Mouse (Mus musculus): ENCODE measurements around the gene Rnpepl1. TPM values are rescaled to one million over a fixed set of nuclear protein-coding genes. Genes with fewer than 3 reads are reported as not detected.
A peak's percentile ranks its signal among the peaks of the same experiment; 100 is the strongest.

The Rnpepl1 gene
- polyA plus RNA-seq (2015; fragmentation: Nextera tagmentation; extraction: Ambion mirVana), result 28.5 and 31.0 TPM in 2 replicates

DNA sequence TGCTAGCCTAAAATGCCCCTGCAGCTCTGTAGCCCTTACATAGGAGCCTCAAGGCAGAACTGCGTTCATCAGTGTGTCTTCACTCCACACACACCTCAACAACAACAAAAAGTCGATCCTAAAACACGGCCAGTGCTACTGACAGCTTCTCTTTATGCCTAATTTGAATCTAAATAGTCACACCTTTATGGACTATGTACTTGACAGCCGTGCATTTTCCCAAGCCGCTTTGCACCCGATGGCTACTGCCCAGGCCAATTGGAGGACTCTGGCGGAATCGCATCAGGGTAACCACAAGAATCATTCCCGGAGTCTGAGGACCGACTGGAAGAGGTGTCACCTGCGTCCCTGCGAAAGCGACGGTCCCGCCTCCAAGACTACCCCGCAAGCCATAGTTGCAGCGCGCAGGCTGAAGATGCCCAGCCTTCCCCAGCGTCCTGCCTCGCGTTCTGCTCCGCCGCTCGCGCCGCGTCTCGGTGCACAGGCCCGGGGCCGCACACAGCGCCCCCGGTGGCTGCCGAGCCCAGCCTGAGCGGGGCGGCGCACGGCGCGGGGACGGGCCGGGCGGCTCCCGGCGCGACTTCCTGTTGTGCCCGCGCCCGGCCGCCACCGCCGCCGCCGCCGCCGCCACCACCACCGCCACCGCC lies at the start of gene Rnpepl1:
TSS of gene Rnpepl1 (plus strand) at position 545 of the 647 bp plus-strand sequence.
- Histone ChIP-seq H3K9me3 (ENCODE audit: control insufficient read depth, low read length) (no peaks in the 10 kb centered on the region), H3K9ac (replicated peaks; ENCODE audit: low read depth, low read length) (peak within 1 kb of the TSS; percentile 94), H3K4me2 (ENCODE audit: low read length) (peak within 1 kb of the TSS; percentile 73), H3K27ac (ENCODE audit: low read length) (peak within 1 kb of the TSS; percentile 91), H3K36me3 (ENCODE audit: control insufficient read depth, insufficient read depth) (peaks cover 4% of the 10 kb centered on the region), H3K4me3 (replicated peaks; ENCODE audit: low read length) (peak within 1 kb of the TSS; percentile 80), H3K27me3 (replicated peaks; ENCODE audit: control insufficient read depth, insufficient read depth, low read length) (no peaks in the 10 kb centered on the region), H3K4me1 (replicated peaks; ENCODE audit: control insufficient read depth, insufficient read depth, low read length) (peaks cover 34% of the 10 kb centered on the region)
- WGBS, result under 1% methylated on average over 47 of the region's 57 CpGs
- ATAC-seq, result peak; percentile 85

- no peaks in the 10 kb centered on the region for H3K27me3 ChIP-seq (replicated peaks; ENCODE audit: control insufficient read depth, insufficient read depth, low read length)
- 72% methylated on average over 6 of the region's 6 CpGs for WGBS
- ATAC-seq, result peak; percentile 10; the same call in 1 of the 2 replicates
- H3K9me3 ChIP-seq (ENCODE audit: control insufficient read depth, low read length), result no peaks in the 10 kb centered on the region
- peaks cover 3% of the 10 kb centered on the region for H3K4me1 ChIP-seq (replicated peaks; ENCODE audit: control insufficient read depth, insufficient read depth, low read length)
- peaks cover 29% of the 10 kb centered on the region for H3K36me3 ChIP-seq (ENCODE audit: control insufficient read depth, insufficient read depth)
- H3K9ac ChIP-seq (replicated peaks; ENCODE audit: low read depth, low read length), result no peak overlapping the region
- no peak overlapping the region for H3K4me2 ChIP-seq (ENCODE audit: low read length)
- no peak overlapping the region for H3K4me3 ChIP-seq (replicated peaks; ENCODE audit: low read length)
- H3K27ac ChIP-seq (ENCODE audit: low read length), result no peak overlapping the region
These were observed 49.1 kb upstream of the Rnpepl1 start for GRCm38 (mm10) chr1:92861503-92861902.

- peaks cover 3% of the 10 kb centered on the region for H3K4me1 ChIP-seq (replicated peaks; ENCODE audit: control insufficient read depth, insufficient read depth, low read length)
- no peak overlapping the region for H3K4me2 ChIP-seq (ENCODE audit: low read length)
- no peak overlapping the region for H3K27ac ChIP-seq (ENCODE audit: low read length)
- H3K36me3 ChIP-seq (ENCODE audit: control insufficient read depth, insufficient read depth), result peaks cover 14% of the 10 kb centered on the region
- no peak overlapping the region for H3K9ac ChIP-seq (replicated peaks; ENCODE audit: low read depth, low read length)
- 80% methylated on average over 4 of the region's 4 CpGs for WGBS
- no peak overlapping the region for H3K4me3 ChIP-seq (replicated peaks; ENCODE audit: low read length)
- H3K27me3 ChIP-seq (replicated peaks; ENCODE audit: control insufficient read depth, insufficient read depth, low read length), result no peaks in the 10 kb centered on the region
- H3K9me3 ChIP-seq (ENCODE audit: control insufficient read depth, low read length), result no peaks in the 10 kb centered on the region
- no peak for ATAC-seq
These were observed 47.3 kb upstream of the Rnpepl1 start for GRCm38 (mm10) chr1:92863268-92863667.

DNA sequence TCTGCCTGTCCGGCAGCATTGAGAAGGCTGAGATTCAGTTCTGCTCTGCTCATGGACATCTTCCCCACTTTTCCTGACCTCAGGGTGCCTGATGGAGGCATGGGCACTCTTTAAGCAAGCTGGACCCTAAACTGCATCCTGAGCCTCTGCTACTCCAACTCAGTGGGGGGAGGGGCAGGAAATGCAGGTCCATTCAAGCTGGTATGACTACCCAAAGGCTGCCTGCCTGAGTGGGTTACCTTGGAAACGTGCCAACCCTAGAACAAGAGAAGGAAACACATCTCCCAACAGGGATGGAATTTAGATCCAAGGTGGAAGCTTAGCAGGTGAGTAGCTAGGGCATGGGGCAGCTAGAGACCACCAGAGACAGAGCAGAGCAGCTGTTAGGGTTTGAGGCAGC lies 44.4 kb upstream of the Rnpepl1 start:
- H3K4me3 ChIP-seq (replicated peaks; ENCODE audit: low read length), result no peak overlapping the region
- no peak overlapping the region for H3K9ac ChIP-seq (replicated peaks; ENCODE audit: low read depth, low read length)
- no peaks in the 10 kb centered on the region for H3K27me3 ChIP-seq (replicated peaks; ENCODE audit: control insufficient read depth, insufficient read depth, low read length)
- no peak for ATAC-seq
- H3K9me3 ChIP-seq (ENCODE audit: control insufficient read depth, low read length), result no peaks in the 10 kb centered on the region
- H3K4me2 ChIP-seq (ENCODE audit: low read length), result no peak overlapping the region
- no peak overlapping the region for H3K27ac ChIP-seq (ENCODE audit: low read length)
- no peaks in the 10 kb centered on the region for H3K36me3 ChIP-seq (ENCODE audit: control insufficient read depth, insufficient read depth)
- H3K4me1 ChIP-seq (replicated peaks; ENCODE audit: control insufficient read depth, insufficient read depth, low read length), result peaks cover 3% of the 10 kb centered on the region
- WGBS, result 54% methylated on average over 2 of the region's 2 CpGs

GRCm38 (mm10) chr1:92869985-92870384 lies 40.6 kb upstream of the Rnpepl1 start:
- H3K27me3 ChIP-seq (replicated peaks; ENCODE audit: control insufficient read depth, insufficient read depth, low read length), result no peaks in the 10 kb centered on the region
- no peak overlapping the region for H3K27ac ChIP-seq (ENCODE audit: low read length)
- no peaks in the 10 kb centered on the region for H3K9me3 ChIP-seq (ENCODE audit: control insufficient read depth, low read length)
- no peak for ATAC-seq
- no peak overlapping the region for H3K4me3 ChIP-seq (replicated peaks; ENCODE audit: low read length)
- H3K36me3 ChIP-seq (ENCODE audit: control insufficient read depth, insufficient read depth), result no peaks in the 10 kb centered on the region
- peaks cover 3% of the 10 kb centered on the region for H3K4me1 ChIP-seq (replicated peaks; ENCODE audit: control insufficient read depth, insufficient read depth, low read length)
- 81% methylated on average over 2 of the region's 2 CpGs for WGBS
- H3K4me2 ChIP-seq (ENCODE audit: low read length), result no peak overlapping the region
- no peak overlapping the region for H3K9ac ChIP-seq (replicated peaks; ENCODE audit: low read depth, low read length)

DNA sequence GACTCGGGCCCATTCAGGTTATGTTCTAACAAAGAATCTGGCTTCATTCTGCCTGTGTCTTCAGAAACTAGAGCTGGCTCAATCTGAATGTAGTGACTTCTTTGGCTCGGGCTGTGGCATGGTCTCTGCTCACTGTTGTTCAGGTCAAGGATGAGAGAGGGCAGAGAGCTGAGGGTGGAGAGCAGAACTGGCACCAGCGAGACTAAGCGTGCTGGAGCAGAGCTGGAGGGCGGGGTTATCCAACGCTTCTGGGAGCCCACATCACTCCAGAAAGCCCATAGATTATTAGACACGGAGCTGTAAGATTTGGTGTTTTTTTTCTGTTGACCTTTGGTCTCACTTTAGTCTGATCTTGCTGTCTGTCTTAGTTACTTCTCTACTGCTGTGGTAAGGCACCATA lies 37.9 kb upstream of the Rnpepl1 start:
- 84% methylated on average over 7 of the region's 7 CpGs for WGBS
- Histone ChIP-seq H3K27ac (ENCODE audit: low read length) (no peak overlapping the region), H3K4me1 (replicated peaks; ENCODE audit: control insufficient read depth, insufficient read depth, low read length) (no peaks in the 10 kb centered on the region), H3K4me2 (ENCODE audit: low read length) (no peak overlapping the region), H3K4me3 (replicated peaks; ENCODE audit: low read length) (no peak overlapping the region), H3K36me3 (ENCODE audit: control insufficient read depth, insufficient read depth) (no peaks in the 10 kb centered on the region), H3K27me3 (replicated peaks; ENCODE audit: control insufficient read depth, insufficient read depth, low read length) (no peaks in the 10 kb centered on the region), H3K9me3 (ENCODE audit: control insufficient read depth, low read length) (no peaks in the 10 kb centered on the region), H3K9ac (replicated peaks; ENCODE audit: low read depth, low read length) (no peak overlapping the region)
- ATAC-seq, result no peak

GRCm38 (mm10) chr1:92874011-92874410 lies 36.6 kb upstream of the Rnpepl1 start:
- 49% methylated on average over 3 of the region's 3 CpGs for WGBS
- H3K4me1 ChIP-seq (replicated peaks; ENCODE audit: control insufficient read depth, insufficient read depth, low read length), result peaks cover under 1% of the 10 kb centered on the region; the same call in 1 of the 2 replicates
- H3K27me3 ChIP-seq (replicated peaks; ENCODE audit: control insufficient read depth, insufficient read depth, low read length), result no peaks in the 10 kb centered on the region
- ATAC-seq, result no peak
- no peaks in the 10 kb centered on the region for H3K36me3 ChIP-seq (ENCODE audit: control insufficient read depth, insufficient read depth)
- no peak overlapping the region for H3K27ac ChIP-seq (ENCODE audit: low read length)
- H3K9me3 ChIP-seq (ENCODE audit: control insufficient read depth, low read length), result no peaks in the 10 kb centered on the region
- H3K4me2 ChIP-seq (ENCODE audit: low read length), result no peak overlapping the region
- H3K9ac ChIP-seq (replicated peaks; ENCODE audit: low read depth, low read length), result no peak overlapping the region
- no peak overlapping the region for H3K4me3 ChIP-seq (replicated peaks; ENCODE audit: low read length)

DNA sequence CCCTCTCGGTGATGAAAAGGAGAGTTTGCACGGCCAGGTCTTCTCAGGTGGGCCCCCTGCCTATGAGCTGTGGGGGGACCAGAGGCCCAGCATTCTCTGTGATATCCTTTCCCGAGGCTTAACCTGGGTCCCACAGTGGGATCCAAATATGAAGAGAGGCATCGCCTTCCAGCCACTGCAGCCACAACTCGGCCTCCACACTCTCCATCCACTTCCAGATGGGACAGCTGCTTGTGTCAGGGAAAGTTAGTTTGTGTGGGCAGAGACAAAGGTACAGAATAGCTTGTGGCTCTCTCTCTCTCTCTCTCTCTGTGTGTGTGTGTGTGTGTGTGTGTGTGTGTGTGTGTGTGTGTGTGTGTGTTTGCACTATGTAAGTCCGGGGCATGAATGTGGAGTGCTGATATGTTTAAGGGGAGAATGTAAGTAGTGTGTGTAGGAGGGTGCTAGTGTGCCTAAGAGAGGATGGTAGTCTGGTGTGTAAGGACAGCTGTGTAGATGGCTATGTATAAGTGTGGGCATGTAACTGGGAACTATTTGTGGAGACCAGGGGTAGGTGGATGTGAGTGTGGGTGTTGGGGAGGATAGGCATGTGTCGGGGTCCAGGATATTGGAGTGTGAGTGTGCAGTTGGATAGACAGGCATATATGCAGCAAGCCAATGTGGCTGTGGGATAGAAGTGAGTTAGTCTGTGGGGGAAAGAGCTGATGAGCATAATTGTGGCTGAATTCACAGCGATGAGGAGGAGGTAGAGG lies 35.0 kb upstream of the Rnpepl1 start:
- no peaks in the 10 kb centered on the region for H3K27me3 ChIP-seq (replicated peaks; ENCODE audit: control insufficient read depth, insufficient read depth, low read length)
- ATAC-seq, result no peak
- no peak overlapping the region for H3K4me3 ChIP-seq (replicated peaks; ENCODE audit: low read length)
- WGBS, result 84% methylated on average over 8 of the region's 8 CpGs
- H3K27ac ChIP-seq (ENCODE audit: low read length), result no peak overlapping the region
- H3K4me1 ChIP-seq (replicated peaks; ENCODE audit: control insufficient read depth, insufficient read depth, low read length), result peaks cover 8% of the 10 kb centered on the region
- no peaks in the 10 kb centered on the region for H3K9me3 ChIP-seq (ENCODE audit: control insufficient read depth, low read length)
- no peak overlapping the region for H3K9ac ChIP-seq (replicated peaks; ENCODE audit: low read depth, low read length)
- H3K36me3 ChIP-seq (ENCODE audit: control insufficient read depth, insufficient read depth), result no peaks in the 10 kb centered on the region
- H3K4me2 ChIP-seq (ENCODE audit: low read length), result no peak overlapping the region

- Histone ChIP-seq H3K4me1 (replicated peaks; ENCODE audit: control insufficient read depth, insufficient read depth, low read length) (peaks cover 8% of the 10 kb centered on the region), H3K27me3 (replicated peaks; ENCODE audit: control insufficient read depth, insufficient read depth, low read length) (no peaks in the 10 kb centered on the region), H3K4me3 (replicated peaks; ENCODE audit: low read length) (no peak overlapping the region), H3K27ac (ENCODE audit: low read length) (no peak overlapping the region), H3K4me2 (ENCODE audit: low read length) (no peak overlapping the region), H3K36me3 (ENCODE audit: control insufficient read depth, insufficient read depth) (no peaks in the 10 kb centered on the region), H3K9ac (replicated peaks; ENCODE audit: low read depth, low read length) (no peak overlapping the region), H3K9me3 (ENCODE audit: control insufficient read depth, low read length) (no peaks in the 10 kb centered on the region)
- 68% methylated on average over 12 of the region's 12 CpGs for WGBS
- ATAC-seq, result no peak
These were observed 33.1 kb upstream of the Rnpepl1 start for GRCm38 (mm10) chr1:92877431-92877978.

Data from forebrain, embryonic 16.5 days (tissue).